Mouse (Mus musculus) megakaryocyte, embryonic 14.5 days (primary cell): Measurements from ENCODE around the gene Sike1. TPM values are rescaled to one million over a fixed set of nuclear protein-coding genes. Genes with fewer than 3 reads are reported as not detected.

Experiments
- H3K27me3 ChIP-seq: replicated peaks from 2 replicates; pipeline ENCODE3; 2012; ENCODE audit warnings: inconsistent platforms
- H3K36me3 ChIP-seq: replicated peaks from 2 replicates; pipeline ENCODE3; 2012; ENCODE audit warnings: low read length, inconsistent platforms, mixed read lengths
- H3K4me1 ChIP-seq: 2 replicates; pipeline ENCODE4 v1.6.1; 2012; ENCODE audit warnings: inconsistent platforms
- H3K4me3 ChIP-seq: replicated peaks from 2 replicates; pipeline ENCODE3; 2012; ENCODE audit warnings: moderate library complexity, mild to moderate bottlenecking, inconsistent platforms
- H3K9me3 ChIP-seq: 2 replicates; pipeline ENCODE4 v1.6.1; 2012; ENCODE audit warnings: inconsistent platforms
- FLI1 ChIP-seq: IDR thresholded peaks from 2 replicates; pipeline ENCODE4 v1.6.1; 2012; ENCODE audit warnings: low read length, inconsistent platforms, mixed read lengths
- GATA1 ChIP-seq: IDR thresholded peaks from 3 replicates; pipeline ENCODE4 v1.6.1; 2012; ENCODE audit warnings: mixed read lengths, low read length, inconsistent platforms, borderline replicate concordance
- polyA plus RNA-seq: library from polyadenylated mRNA; stranded (reverse); fragments of >175 nt; gene quantifications from 2 replicates; pipeline ENCODE4 v1.2.3, GENCODE M21; 2012; ENCODE audit warnings: low replicate concordance; ENCODE audit not compliant: insufficient read depth

The Sike1 gene
- 0.36 and 2.5 TPM in 2 replicates for polyA plus RNA-seq

GRCm38 (mm10) chr3:102995605-102996321 is at the start of gene Sike1:
Gene Sike1, plus strand, starts transcription at chr3:102995708.
- TF ChIP-seq GATA1 (no peak), FLI1 (0 out of 2 replicates have a peak, but pooled peaks have one; percentile 7)
- peaks cover 35% of the 10 kb centered on the region for H3K36me3 ChIP-seq
- H3K4me3 ChIP-seq: peak within 1 kb of the TSS; percentile 97
- H3K27me3 ChIP-seq: peaks cover 2% of the 10 kb centered on the region
- peaks cover 4% of the 10 kb centered on the region; the same call in 1 of the 2 replicates for H3K9me3 ChIP-seq
- peaks cover 28% of the 10 kb centered on the region for H3K4me1 ChIP-seq

GRCm38 (mm10) chr3:102946312-102946711 is 49.2 kb upstream of the Sike1 start:
- H3K36me3 ChIP-seq: no peaks in the 10 kb centered on the region
- H3K9me3 ChIP-seq: no peaks in the 10 kb centered on the region
- H3K4me1 ChIP-seq: no peaks in the 10 kb centered on the region
- no peaks in the 10 kb centered on the region for H3K27me3 ChIP-seq
- TF ChIP-seq FLI1: no peak
- TF ChIP-seq GATA1: no peak
- no peak overlapping the region for H3K4me3 ChIP-seq

GRCm38 (mm10) chr3:102946861-102947260 is 48.6 kb upstream of the Sike1 start:
- H3K4me3 ChIP-seq: no peak overlapping the region
- TF ChIP-seq GATA1 (no peak), FLI1 (no peak)
- no peaks in the 10 kb centered on the region for H3K27me3 ChIP-seq
- H3K4me1 ChIP-seq: no peaks in the 10 kb centered on the region
- no peaks in the 10 kb centered on the region for H3K9me3 ChIP-seq
- H3K36me3 ChIP-seq: no peaks in the 10 kb centered on the region

DNA sequence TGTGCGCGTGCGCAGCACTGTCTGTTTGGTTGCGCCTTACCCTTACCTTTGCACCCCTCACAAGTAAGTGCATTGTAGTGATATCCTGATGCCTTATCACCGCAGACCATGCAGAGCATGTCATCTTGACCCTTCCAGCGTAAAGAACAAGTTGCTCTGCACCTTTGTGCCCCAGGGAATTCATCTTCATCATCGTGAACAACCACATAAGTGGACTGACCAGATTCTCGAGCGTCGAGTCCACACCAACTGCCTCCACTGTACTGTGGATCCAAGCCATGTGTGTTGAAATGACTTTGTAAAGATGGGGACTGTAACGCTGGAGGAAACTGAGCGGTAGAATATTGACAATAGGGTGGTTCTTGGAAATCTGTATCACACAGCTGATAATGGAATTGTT is 41.0 kb upstream of the Sike1 start:
- H3K9me3 ChIP-seq: no peaks in the 10 kb centered on the region
- no peaks in the 10 kb centered on the region for H3K4me1 ChIP-seq
- no peak overlapping the region for H3K4me3 ChIP-seq
- peaks cover 2% of the 10 kb centered on the region for H3K27me3 ChIP-seq
- TF ChIP-seq FLI1 (no peak), GATA1 (no peak)
- H3K36me3 ChIP-seq: no peaks in the 10 kb centered on the region

DNA sequence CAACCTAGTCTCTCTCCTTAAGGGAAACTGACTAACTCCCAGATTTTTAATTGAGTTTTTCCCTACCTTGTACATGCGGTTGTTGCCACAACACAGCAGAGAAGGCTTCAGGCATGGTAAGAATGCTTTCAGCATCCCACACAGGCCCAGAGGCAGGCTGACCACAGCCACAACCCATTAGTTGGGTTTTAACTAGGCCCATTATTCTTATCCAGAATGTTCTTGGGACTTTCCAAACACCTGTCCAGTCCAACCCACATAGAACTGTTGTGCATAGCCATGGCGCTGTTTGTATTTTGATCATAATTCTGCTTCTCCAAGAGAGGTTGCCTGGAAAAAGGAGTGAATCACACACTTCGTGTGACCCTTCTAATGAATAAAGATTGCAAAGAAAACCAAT is 40.4 kb upstream of the Sike1 start:
- H3K9me3 ChIP-seq: no peaks in the 10 kb centered on the region
- H3K4me1 ChIP-seq: no peaks in the 10 kb centered on the region
- no peaks in the 10 kb centered on the region for H3K36me3 ChIP-seq
- H3K27me3 ChIP-seq: peaks cover 2% of the 10 kb centered on the region
- TF ChIP-seq FLI1: no peak
- TF ChIP-seq GATA1: no peak
- no peak overlapping the region for H3K4me3 ChIP-seq

DNA sequence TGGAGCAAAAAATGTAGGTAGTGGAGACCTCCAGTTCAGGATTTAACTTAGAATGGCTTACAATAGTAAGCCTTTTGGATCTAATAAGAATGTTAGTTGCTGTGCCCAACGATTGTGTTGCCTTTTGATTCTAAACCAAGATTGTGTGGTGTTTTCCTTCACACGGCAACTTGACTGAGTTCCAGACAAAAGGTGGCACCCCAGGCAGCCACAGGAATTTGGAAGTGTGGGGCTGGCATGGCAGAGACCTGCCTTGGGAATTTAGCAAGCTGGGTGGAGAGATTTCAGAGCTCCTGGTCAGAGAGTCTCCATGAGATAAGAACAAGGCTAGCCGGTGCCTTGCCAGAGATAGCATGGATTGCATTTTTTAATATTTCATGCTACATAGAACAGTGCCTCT is 39.9 kb upstream of the Sike1 start:
- H3K9me3 ChIP-seq: no peaks in the 10 kb centered on the region
- TF ChIP-seq FLI1: no peak
- no peak for TF ChIP-seq GATA1
- no peak overlapping the region for H3K4me3 ChIP-seq
- no peaks in the 10 kb centered on the region for H3K36me3 ChIP-seq
- peaks cover 2% of the 10 kb centered on the region for H3K27me3 ChIP-seq
- H3K4me1 ChIP-seq: no peaks in the 10 kb centered on the region

DNA sequence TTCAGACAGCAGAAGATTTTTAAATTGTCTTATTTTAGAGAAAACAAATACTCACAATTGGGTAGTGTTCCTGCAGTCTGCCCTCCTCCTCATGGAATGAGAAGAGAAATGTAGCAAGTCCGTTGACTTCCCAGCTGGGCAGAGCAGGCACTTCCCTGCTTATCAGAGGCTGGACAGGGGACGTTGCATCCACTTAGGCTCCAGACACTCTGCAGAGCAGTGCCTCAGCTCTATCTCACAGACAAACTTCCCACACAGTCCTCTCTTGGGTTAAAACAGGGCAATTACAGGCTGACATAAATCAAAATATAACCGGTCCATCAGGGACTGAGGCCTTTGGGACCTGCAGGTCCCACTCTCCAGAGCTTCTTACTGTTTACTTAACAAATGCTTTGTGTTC is 31.5 kb upstream of the Sike1 start, which contains the start of gene Nr1h5:
Gene Nr1h5 (minus strand): TSS at position 101 of the 400 bp plus-strand sequence.
- TF ChIP-seq FLI1: no peak
- no peak for TF ChIP-seq GATA1
- Histone ChIP-seq H3K36me3 (no peaks in the 10 kb centered on the region), H3K27me3 (no peaks in the 10 kb centered on the region), H3K4me3 (no peak within 1 kb of the TSS), H3K4me1 (0 out of 2 replicates have a peak, but pooled peaks cover 3% of the 10 kb centered on the region), H3K9me3 (no peaks in the 10 kb centered on the region)

GRCm38 (mm10) chr3:102970067-102970466 is 25.4 kb upstream of the Sike1 start:
- Histone ChIP-seq H3K9me3 (no peaks in the 10 kb centered on the region), H3K4me3 (no peak overlapping the region), H3K36me3 (no peaks in the 10 kb centered on the region), H3K4me1 (no peaks in the 10 kb centered on the region), H3K27me3 (peaks cover 8% of the 10 kb centered on the region)
- TF ChIP-seq GATA1 (no peak), FLI1 (no peak)

- Histone ChIP-seq H3K4me3 (no peak overlapping the region), H3K4me1 (no peaks in the 10 kb centered on the region), H3K27me3 (peaks cover 8% of the 10 kb centered on the region), H3K9me3 (no peaks in the 10 kb centered on the region), H3K36me3 (no peaks in the 10 kb centered on the region)
- TF ChIP-seq FLI1 (no peak), GATA1 (no peak)
Observed at GRCm38 (mm10) chr3:102970508-102970907, 25.0 kb upstream of the Sike1 start.

DNA sequence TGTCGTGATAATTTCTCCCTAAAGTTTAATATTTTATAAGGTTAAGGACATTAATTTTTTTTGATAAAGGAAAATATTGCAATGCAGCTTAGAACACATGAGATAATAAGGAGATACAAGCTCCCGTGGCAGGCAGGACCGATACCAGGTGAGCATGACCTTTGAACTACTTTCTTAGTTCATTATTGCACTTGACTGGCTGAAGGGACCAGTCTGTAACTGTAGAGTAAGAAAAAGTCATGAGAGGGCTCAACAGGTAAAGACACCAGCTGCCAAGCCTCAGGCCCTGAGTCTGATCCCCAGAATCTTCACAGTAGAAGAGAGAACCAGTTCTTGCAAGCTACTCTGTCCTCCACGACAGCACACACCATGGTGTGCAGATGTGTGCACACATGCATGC is 18.6 kb upstream of the Sike1 start:
- Histone ChIP-seq H3K4me1 (peaks cover 10% of the 10 kb centered on the region; the same call in 1 of the 2 replicates), H3K27me3 (peaks cover 6% of the 10 kb centered on the region), H3K4me3 (no peak overlapping the region), H3K9me3 (no peaks in the 10 kb centered on the region), H3K36me3 (no peaks in the 10 kb centered on the region)
- no peak for TF ChIP-seq GATA1
- TF ChIP-seq FLI1: no peak
